Mouse (Mus musculus): ENCODE measurements around the gene Rhoh.

DNA sequence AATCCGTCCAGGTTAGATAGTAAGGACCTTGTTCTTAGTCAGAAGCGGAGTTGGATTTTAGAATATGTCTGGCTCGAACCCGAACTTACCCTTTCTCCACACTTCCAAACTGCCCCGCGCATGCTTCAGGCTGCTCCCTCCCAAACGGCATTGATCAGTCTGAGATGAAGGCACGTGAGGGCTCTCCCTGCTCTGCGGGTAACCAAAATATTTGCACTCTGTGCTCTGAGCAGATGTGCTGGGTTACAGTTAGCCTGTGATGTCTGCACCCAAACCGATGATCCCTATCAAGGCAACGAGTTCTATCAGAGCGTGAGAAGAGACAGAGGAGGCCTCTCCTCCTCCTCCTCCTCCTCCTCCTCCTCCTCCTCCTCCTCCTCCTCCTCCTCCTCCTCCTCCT lies 3.1 kb upstream of the Rhoh start:
- no peak for TF ChIP-seq CTCF (conservative IDR thresholded peaks at IDR 0.05; ENCODE audit: insufficient read depth, insufficient read length, low read depth, low read length)
- TF ChIP-seq POLR2A (IDR thresholded peaks at IDR 0.05; ENCODE audit: low read depth, low read length): no peak
